Mouse (Mus musculus) spleen, adult 2 months (tissue): ENCODE data around the gene Lpo. TPM values are rescaled to one million over a fixed set of nuclear protein-coding genes. Genes with fewer than 3 reads are reported as not detected.

Experiments
- DNase-seq, 2 experiments: peaks; one replicate each; pipeline versions ENCODE4 v3.0.0 to v3.0.0-alpha.2; 2012 to 2021; ENCODE audit warnings: low spot score in 2 of 2, low read depth in 1 of 2
- H3K27ac ChIP-seq: fragments of 200-500 bp; 2 replicates; pipeline ENCODE4 v1.5.1; 2012; ENCODE audit warnings: low read length, inconsistent platforms; ENCODE audit not compliant: insufficient read depth
- H3K27me3 ChIP-seq: fragments of 200-500 bp; 2 replicates; pipeline ENCODE4 v1.6.1; 2012; ENCODE audit warnings: mild to moderate bottlenecking, moderate library complexity, low read length, inconsistent platforms; ENCODE audit not compliant: control insufficient read depth, insufficient read depth
- H3K36me3 ChIP-seq: fragments of 200-500 bp; 2 replicates; pipeline ENCODE4 v1.6.1; 2012; ENCODE audit warnings: mild to moderate bottlenecking, low read length, inconsistent platforms; ENCODE audit not compliant: control insufficient read depth, insufficient read depth
- H3K4me1 ChIP-seq: fragments of 200-500 bp; 2 replicates; pipeline ENCODE4 v1.6.1; 2011; ENCODE audit warnings: inconsistent platforms; ENCODE audit not compliant: control insufficient read depth, insufficient read depth, insufficient read length
- H3K4me3 ChIP-seq: fragments of 200-500 bp; 2 replicates; pipeline ENCODE4 v1.5.1; 2011; ENCODE audit warnings: mild to moderate bottlenecking, inconsistent platforms; ENCODE audit not compliant: insufficient read depth, insufficient read length; ENCODE audit errors: extremely low read depth
- CTCF ChIP-seq: fragments of 200-500 bp; IDR thresholded peaks from 2 replicates; pipeline ENCODE4 v1.5.1; 2011; ENCODE audit warnings: mild to moderate bottlenecking, inconsistent platforms; ENCODE audit not compliant: insufficient read depth, insufficient read length, insufficient replicate concordance; ENCODE audit errors: extremely low read depth
- POLR2A ChIP-seq: fragments of 200-500 bp; IDR thresholded peaks from 2 replicates; pipeline ENCODE4 v1.6.1; 2011; ENCODE audit warnings: low read depth, low read length, inconsistent platforms
- WGBS: fragments of 180-500 bp; shearing (Covaris S2); methylation state at CpG from one replicate; pipeline ENCODE4 v1.1.7; 2018; 5-methylcytosine and 5-hydroxymethylcytosine counted together
- polyA plus RNA-seq: library from polyadenylated mRNA; depleted of rRNA; stranded (reverse); fragments of >200 nt; gene quantifications from 2 replicates; pipeline ENCODE4 v1.2.3, GENCODE M21; 2012

The Lpo gene
- polyA plus RNA-seq, 1 experiment, result 0.02 TPM

DNA sequence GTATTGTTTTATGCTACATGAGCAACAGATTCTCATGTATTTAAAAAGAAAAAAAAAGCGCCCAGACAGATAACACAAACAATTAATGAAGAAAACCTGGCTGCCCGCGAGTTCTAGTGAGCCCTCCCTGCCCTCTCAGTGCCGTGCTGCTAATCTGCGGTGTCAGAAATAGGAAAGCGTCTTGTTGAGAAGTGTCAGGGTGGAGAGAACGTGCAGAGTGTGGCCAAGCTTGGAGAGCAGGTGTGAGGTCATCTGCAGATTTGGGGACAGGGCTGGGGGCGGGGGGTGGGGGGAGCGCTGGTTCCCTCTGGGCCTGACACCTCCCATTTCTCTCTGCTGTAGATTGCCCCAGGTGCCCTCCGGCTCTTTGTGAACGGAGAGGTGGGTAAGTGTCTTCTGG is 31.2 kb upstream of the Lpo start:
- DNase-seq, result no peak
- Histone ChIP-seq H3K27me3 (no peaks in the 10 kb centered on the region), H3K4me3 (no peak overlapping the region), H3K27ac (no peak overlapping the region), H3K36me3 (peaks cover 19% of the 10 kb centered on the region), H3K4me1 (no peaks in the 10 kb centered on the region)
- TF ChIP-seq POLR2A (no peak), CTCF (no peak)
- 96% methylated on average over 11 of the region's 11 CpGs for WGBS

- no peak for TF ChIP-seq CTCF
- TF ChIP-seq POLR2A, result no peak
- no peak overlapping the region for H3K27ac ChIP-seq
- DNase-seq, result no peak
- no peaks in the 10 kb centered on the region for H3K27me3 ChIP-seq
- no peak overlapping the region for H3K4me3 ChIP-seq
- H3K4me1 ChIP-seq, result peaks cover 6% of the 10 kb centered on the region; the same call in 1 of the 2 replicates
- H3K36me3 ChIP-seq, result peaks cover 12% of the 10 kb centered on the region
- 90% methylated on average over 7 of the region's 7 CpGs for WGBS
Measured at GRCm38 (mm10) chr11:87854550-87854949, 26.5 kb upstream of the Lpo start.

GRCm38 (mm10) chr11:87853597-87853954 is 25.5 kb upstream of the Lpo start:
- H3K4me3 ChIP-seq, result peak overlapping the region; percentile 70

GRCm38 (mm10) chr11:87852690-87853596 is 24.9 kb upstream of the Lpo start, which contains the start of gene Mks1:
Mks1 (plus strand) TSS chr11:87853215.
- Histone ChIP-seq H3K27me3 (no peaks in the 10 kb centered on the region), H3K36me3 (peaks cover 5% of the 10 kb centered on the region), H3K4me3 (peak within 1 kb of the TSS; percentile 70), H3K27ac (peak within 1 kb of the TSS; percentile 54; the same call in 1 of the 2 replicates), H3K4me1 (peaks cover 6% of the 10 kb centered on the region; the same call in 1 of the 2 replicates)
- peak; percentile 79 to 90 for DNase-seq
- TF ChIP-seq POLR2A, result peak; percentile 44; the same call in 1 of the 2 replicates
- no peak for TF ChIP-seq CTCF
- WGBS, result 3% methylated on average over 40 of the region's 40 CpGs

More at GRCm38 (mm10) chr11:87853597-87853954, 25.5 kb upstream of the Lpo start:
- H3K27ac ChIP-seq, result peak overlapping the region; percentile 54; the same call in 1 of the 2 replicates
- no peak for DNase-seq
- H3K36me3 ChIP-seq, result peaks cover 9% of the 10 kb centered on the region
- TF ChIP-seq CTCF (no peak), POLR2A (no peak)
- peaks cover 6% of the 10 kb centered on the region; the same call in 1 of the 2 replicates for H3K4me1 ChIP-seq
- no peaks in the 10 kb centered on the region for H3K27me3 ChIP-seq
- 37% methylated on average over 8 of the region's 8 CpGs for WGBS

GRCm38 (mm10) chr11:87847884-87848283 is 19.8 kb upstream of the Lpo start:
- H3K27me3 ChIP-seq, result no peaks in the 10 kb centered on the region
- DNase-seq, result no peak
- 89% methylated on average over 6 of the region's 6 CpGs for WGBS
- TF ChIP-seq POLR2A, result no peak
- TF ChIP-seq CTCF, result no peak
- H3K36me3 ChIP-seq, result no peaks in the 10 kb centered on the region
- H3K4me1 ChIP-seq, result peaks cover 3% of the 10 kb centered on the region; the same call in 1 of the 2 replicates
- H3K27ac ChIP-seq, result no peak overlapping the region
- no peak overlapping the region for H3K4me3 ChIP-seq

DNA sequence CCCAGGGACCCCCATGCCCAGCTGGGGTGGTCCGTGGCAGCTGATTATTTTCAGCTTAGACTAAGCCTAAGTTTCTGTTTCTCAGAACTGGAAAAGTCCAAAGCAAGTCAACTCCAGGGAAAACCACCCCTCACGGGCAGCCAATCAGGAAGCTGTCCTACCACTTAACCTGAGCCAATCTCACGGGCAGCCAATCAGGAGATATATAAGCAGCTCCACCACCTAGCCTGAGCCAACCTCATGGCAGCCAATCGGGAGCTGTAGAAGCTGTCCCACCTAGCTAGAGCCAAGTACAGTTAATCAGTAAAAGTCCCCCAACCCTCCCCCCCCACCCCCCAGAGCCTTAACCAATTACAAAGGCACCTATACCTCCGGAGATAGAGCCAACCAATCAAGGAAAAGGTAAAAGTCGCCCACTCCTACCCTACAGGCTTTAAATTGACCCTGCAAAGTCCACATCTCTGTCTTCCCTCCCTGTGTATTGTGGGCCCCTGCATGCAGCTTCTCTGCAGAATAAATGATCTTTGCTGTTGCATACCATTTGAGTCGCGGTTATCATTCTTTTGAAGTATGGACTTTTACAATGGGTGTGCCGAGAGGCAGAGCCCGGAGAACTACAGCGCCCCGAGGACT is 19.0 kb upstream of the Lpo start:
- H3K4me1 ChIP-seq, result no peaks in the 10 kb centered on the region
- H3K36me3 ChIP-seq, result no peaks in the 10 kb centered on the region
- TF ChIP-seq POLR2A (no peak), CTCF (no peak)
- 94% methylated on average over 12 of the region's 12 CpGs for WGBS
- DNase-seq, result no peak
- no peak overlapping the region for H3K4me3 ChIP-seq
- no peaks in the 10 kb centered on the region for H3K27me3 ChIP-seq
- no peak overlapping the region for H3K27ac ChIP-seq
